8 mouse cellular contexts compared by ENCODE assay signal in genomic region chr13:52879918-52880317, GRCm38 (mm10). TPM values are rescaled to one million over a fixed set of nuclear protein-coding genes. Genes with fewer than 3 reads are reported as not detected.
DNase-seq lines count a peak whose midpoint lies in the region; ATAC-seq lines count a peak whose summit lies in the region.

No protein-coding gene starts in this region.

- H3K27me3 ChIP-seq in hindbrain, embryonic 12.5 days = no peaks in the 10 kb centered on the region

- H3K27ac ChIP-seq in hindbrain, embryonic 12.5 days = 0 out of 2 replicates have a peak overlapping the region, but pooled peaks have one; percentile 57

- ATAC-seq in hindbrain, embryonic 12.5 days (ENCODE audit: low FRiP score) = no peak

- H3K4me1 ChIP-seq in hindbrain, embryonic 12.5 days = peaks cover 36% of the 10 kb centered on the region

- no peaks in the 10 kb centered on the region for H3K36me3 ChIP-seq in hindbrain, embryonic 12.5 days

- peak; percentile 40 to 48 for DNase-seq in cerebellum, adult 18-20 months
- DNase-seq in cerebellum, adult 11-12 months = no peak
- peak; percentile 60 for DNase-seq in 3134 (ENCODE audit: extremely low read depth, insufficient read length, low spot score)
- DNase-seq in fat pad, adult 2 months (ENCODE audit: extremely low read depth, low read depth, low spot score) = peak; percentile 37
- no peak for DNase-seq in urinary bladder, postnatal 25 days (ENCODE audit: low spot score)
- DNase-seq in urinary bladder, postnatal 36 days (ENCODE audit: low spot score in 2 of 2) = no peak
- DNase-seq in right cerebral cortex, postnatal 14 days = no peak

- no peaks in the 10 kb centered on the region for H3K9me3 ChIP-seq in hindbrain, embryonic 12.5 days (replicated peaks)

- no peak overlapping the region for H3K9ac ChIP-seq in hindbrain, embryonic 12.5 days

- no peak overlapping the region for H3K4me2 ChIP-seq in hindbrain, embryonic 12.5 days (replicated peaks)

- WGBS in hindbrain, embryonic 12.5 days = 42% methylated on average over 12 of the region's 12 CpGs

- H3K4me3 ChIP-seq in hindbrain, embryonic 12.5 days = no peak overlapping the region

RNA-seq across cellular contexts. Expression of gene Auh, which starts 49.6 kb away (rescaled TPM):
- 47.7 and 50.6 TPM in 2 replicates for polyA plus RNA-seq in hindbrain, embryonic 12.5 days (2016; fragmentation: Nextera tagmentation; extraction: Ambion mirVana)

Comparison
In these comparisons a context has a peak if more than half of its experiments do, and no peak if none do; other contexts are left out.
1. DNase-seq: peak in cerebellum, adult 18-20 months (2 of 2), 3134 (single experiment) and fat pad, adult 2 months (single experiment); none in cerebellum, adult 11-12 months (single experiment), urinary bladder, postnatal 25 days (single experiment), urinary bladder, postnatal 36 days (0 of 2) and right cerebral cortex, postnatal 14 days (single experiment).